Mouse (Mus musculus): ENCODE measurements around the gene Ptpra.

The Ptpra gene

GRCm38 (mm10) chr2:130538876-130539546, 88.9 kb downstream of the Ptpra start:
- in situ Hi-C loops (cut with MboI; ENCODE audit: unreplicated experiment in 2 of 2), result no loop called here

- in situ Hi-C loops (cut with MboI; ENCODE audit: unreplicated experiment in 2 of 2), result no loop called here
These were observed 90.2 kb downstream of the Ptpra start for GRCm38 (mm10) chr2:130540266-130540665.

GRCm38 (mm10) chr2:130546957-130547356, 96.9 kb downstream of the Ptpra start:
- in situ Hi-C loops (cut with MboI; ENCODE audit: unreplicated experiment in 2 of 2), result no loop called here

- in situ Hi-C loops (cut with MboI; ENCODE audit: unreplicated experiment in 2 of 2), result loop anchor here in 1 of 2 experiments (5.0 kb wide), 1 partner anchor 108 kb away; no protein-coding TSS in a partner anchor
These were observed 104.8 kb downstream of the Ptpra start for GRCm38 (mm10) chr2:130554841-130555240.

- in situ Hi-C loops (cut with MboI; ENCODE audit: unreplicated experiment in 2 of 2), result loop anchor here in 1 of 2 experiments (5.0 kb wide), 1 partner anchor 109 kb away; no protein-coding TSS in a partner anchor
These were observed 106.2 kb downstream of the Ptpra start for GRCm38 (mm10) chr2:130556292-130556691.

- in situ Hi-C loops (cut with MboI; ENCODE audit: unreplicated experiment in 2 of 2), result loop anchor here in 1 of 2 experiments (5.0 kb wide), 1 partner anchor 110 kb away; no protein-coding TSS in a partner anchor
These were observed 107.4 kb downstream of the Ptpra start for GRCm38 (mm10) chr2:130557462-130557861.

GRCm38 (mm10) chr2:130558015-130558414, 107.9 kb downstream of the Ptpra start:
- in situ Hi-C loops (cut with MboI; ENCODE audit: unreplicated experiment in 2 of 2), result loop anchor here in 1 of 2 experiments (5.0 kb wide), 1 partner anchor 111 kb away; no protein-coding TSS in a partner anchor

GRCm38 (mm10) chr2:130563212-130564055, 113.4 kb downstream of the Ptpra start, which contains the start of gene Mrps26:
Gene Mrps26, plus strand, starts transcription at chr2:130563742.
- in situ Hi-C loops (cut with MboI; ENCODE audit: unreplicated experiment in 2 of 2), result loop anchor here in 1 of 2 experiments (5.0 kb wide), 1 partner anchor 116 kb away; no protein-coding TSS in a partner anchor

GRCm38 (mm10) chr2:130564063-130564462, 114.0 kb downstream of the Ptpra start:
- in situ Hi-C loops (cut with MboI; ENCODE audit: unreplicated experiment in 2 of 2), result loop anchor here in 1 of 2 experiments (5.0 kb wide), 1 partner anchor 117 kb away; no protein-coding TSS in a partner anchor

GRCm38 (mm10) chr2:130564983-130565382, 114.9 kb downstream of the Ptpra start:
- in situ Hi-C loops (cut with MboI; ENCODE audit: unreplicated experiment in 2 of 2), result loop anchor here (5.0 kb wide), 2 partner anchors 118 to 278 kb away; no protein-coding TSS in a partner anchor

- in situ Hi-C loops (cut with MboI; ENCODE audit: unreplicated experiment in 2 of 2), result loop anchor here in 1 of 2 experiments (5.0 kb wide), 1 partner anchor 282 kb away; no protein-coding TSS in a partner anchor
These were observed 118.8 kb downstream of the Ptpra start for GRCm38 (mm10) chr2:130568921-130569320.

GRCm38 (mm10) chr2:130569926-130570325, 119.8 kb downstream of the Ptpra start:
- in situ Hi-C loops (cut with MboI; ENCODE audit: unreplicated experiment in 2 of 2), result loop anchor here (5.0 to 10.0 kb wide), 3 partner anchors 278 to 385 kb away; no protein-coding TSS in a partner anchor

- in situ Hi-C loops (cut with MboI; ENCODE audit: unreplicated experiment in 2 of 2), result loop anchor here (5.0 to 10.0 kb wide), 4 partner anchors 187 to 380 kb away; no protein-coding TSS in a partner anchor
These were observed 124.9 kb downstream of the Ptpra start for GRCm38 (mm10) chr2:130574960-130575359.

GRCm38 (mm10) chr2:130575873-130576272, 125.8 kb downstream of the Ptpra start, which contains the start of gene Oxt:
Gene Oxt, plus strand, starts transcription at chr2:130576173.
- in situ Hi-C loops (cut with MboI; ENCODE audit: unreplicated experiment in 2 of 2), result loop anchor here (5.0 to 10.0 kb wide), 3 partner anchors 186 to 379 kb away; no protein-coding TSS in a partner anchor

- in situ Hi-C loops (cut with MboI; ENCODE audit: unreplicated experiment in 2 of 2), result loop anchor here (5.0 to 10.0 kb wide), 3 partner anchors 186 to 378 kb away; no protein-coding TSS in a partner anchor
These were observed 126.5 kb downstream of the Ptpra start for GRCm38 (mm10) chr2:130576564-130576963.

GRCm38 (mm10) chr2:130577021-130577420, 126.9 kb downstream of the Ptpra start:
- in situ Hi-C loops (cut with MboI; ENCODE audit: unreplicated experiment in 2 of 2), result loop anchor here (5.0 to 10.0 kb wide), 3 partner anchors 185 to 378 kb away; no protein-coding TSS in a partner anchor

GRCm38 (mm10) chr2:130577632-130578031, 127.6 kb downstream of the Ptpra start:
- in situ Hi-C loops (cut with MboI; ENCODE audit: unreplicated experiment in 2 of 2), result loop anchor here (5.0 to 10.0 kb wide), 3 partner anchors 185 to 377 kb away; no protein-coding TSS in a partner anchor

- in situ Hi-C loops (cut with MboI; ENCODE audit: unreplicated experiment in 2 of 2), result loop anchor here (5.0 to 10.0 kb wide), 3 partner anchors 184 to 377 kb away; no protein-coding TSS in a partner anchor
These were observed 128.1 kb downstream of the Ptpra start for GRCm38 (mm10) chr2:130578148-130578547.

- in situ Hi-C loops (cut with MboI; ENCODE audit: unreplicated experiment in 2 of 2), result loop anchor here (5.0 to 10.0 kb wide), 3 partner anchors 183 to 375 kb away; no protein-coding TSS in a partner anchor
These were observed 129.7 kb downstream of the Ptpra start for GRCm38 (mm10) chr2:130579791-130580190.

GRCm38 (mm10) chr2:130581201-130581600, 131.1 kb downstream of the Ptpra start:
- in situ Hi-C loops (cut with MboI; ENCODE audit: unreplicated experiment in 2 of 2), result no loop called here

All from v-Abl transformed pro-B cells (cell line).